Mouse (Mus musculus) hindbrain, embryonic 13.5 days (tissue): ENCODE data around the gene Ext2. TPM values are rescaled to one million over a fixed set of nuclear protein-coding genes. Genes with fewer than 3 reads are reported as not detected.

Source experiments
- ATAC-seq: fragments of 200-750 bp; cut with Nextera tagmentation; 2 replicates; pipeline ENCODE4 v1.8.0; 2017; ENCODE audit warnings: moderate TSS enrichment; ENCODE audit not compliant: low FRiP score
- H3K27ac ChIP-seq: fragments of 300-500 bp; sonication (generic); 2 replicates; pipeline ENCODE4 v1.5.1; 2015; ENCODE audit warnings: inconsistent platforms, mild to moderate bottlenecking, moderate library complexity
- H3K27me3 ChIP-seq: fragments of 300-500 bp; sonication (generic); 2 replicates; pipeline ENCODE4 v1.6.1; 2015; ENCODE audit warnings: mild to moderate bottlenecking, inconsistent platforms
- H3K36me3 ChIP-seq: fragments of 300-500 bp; sonication (generic); 2 replicates; pipeline ENCODE4 v1.6.1; 2015; ENCODE audit warnings: mild to moderate bottlenecking, inconsistent platforms
- H3K4me1 ChIP-seq: fragments of 300-500 bp; sonication (generic); replicated peaks from 2 replicates; pipeline ENCODE4 v1.6.1; 2015; ENCODE audit warnings: inconsistent platforms
- H3K4me2 ChIP-seq: fragments of 300-500 bp; sonication (generic); 2 replicates; pipeline ENCODE4 v1.6.1; 2015; ENCODE audit warnings: inconsistent platforms, mild to moderate bottlenecking, moderate library complexity
- H3K4me3 ChIP-seq: fragments of 300-500 bp; sonication (generic); 2 replicates; pipeline ENCODE4 v1.5.1; 2015; ENCODE audit warnings: mild to moderate bottlenecking, inconsistent platforms
- H3K9ac ChIP-seq: fragments of 300-500 bp; sonication (generic); 2 replicates; pipeline ENCODE4 v1.6.1; 2015; ENCODE audit warnings: mild to moderate bottlenecking, inconsistent platforms
- H3K9me3 ChIP-seq: fragments of 300-500 bp; sonication (generic); 2 replicates; pipeline ENCODE4 v1.6.1; 2016; ENCODE audit warnings: inconsistent platforms
- WGBS: fragments of 180-500 bp; shearing (Covaris S2); methylation state at CpG from one replicate; pipeline ENCODE4 v1.1.7; 2015; 5-methylcytosine and 5-hydroxymethylcytosine counted together
- polyA plus RNA-seq: library from polyadenylated mRNA; unstranded; fragments of >200 nt; fragmentation: Nextera tagmentation; extraction: Ambion mirVana; gene quantifications from 2 replicates; pipeline ENCODE4 v1.2.1, GENCODE M21; 2015

Ext2 gene
- polyA plus RNA-seq, 1 experiment from 2014 or later = 70.4 TPM

DNA sequence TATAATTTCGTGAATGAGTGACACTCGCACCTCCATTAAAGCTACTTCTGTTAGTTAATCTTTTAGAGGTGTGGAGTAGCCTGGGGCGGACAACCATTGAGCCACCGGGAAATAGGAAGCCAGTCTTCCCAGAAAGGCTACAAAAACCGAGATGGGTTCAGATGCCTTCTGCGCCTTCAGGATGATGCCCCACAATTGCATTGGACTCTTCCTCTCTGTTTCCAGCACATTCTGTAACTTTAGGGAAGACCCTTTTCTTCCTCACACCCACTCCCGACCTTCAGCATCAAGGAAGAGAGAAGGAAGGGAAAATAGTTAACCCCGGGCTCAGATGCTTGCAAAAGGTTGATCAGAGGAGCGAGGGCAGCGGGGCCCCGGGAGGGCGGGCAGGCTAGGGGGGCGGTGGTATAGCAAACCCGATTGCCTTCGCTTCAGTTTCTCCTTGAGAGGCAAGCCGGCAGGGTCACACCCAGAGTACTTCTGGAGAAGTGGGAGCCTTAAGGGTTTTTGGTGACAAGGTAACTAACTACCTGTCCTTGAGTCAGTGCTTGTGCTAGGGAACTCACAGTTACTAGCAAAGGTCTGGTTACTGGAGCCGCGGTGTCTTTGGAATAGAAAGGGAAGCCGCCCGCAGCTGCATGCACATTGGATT, 174.3 kb downstream of the Ext2 start:
- Histone ChIP-seq H3K4me2 (no peak overlapping the region), H3K27ac (no peak overlapping the region), H3K36me3 (no peaks in the 10 kb centered on the region), H3K9me3 (no peaks in the 10 kb centered on the region), H3K4me3 (no peak overlapping the region), H3K27me3 (peaks cover 93% of the 10 kb centered on the region), H3K4me1 (peaks cover 16% of the 10 kb centered on the region), H3K9ac (no peak overlapping the region)
- no peak for ATAC-seq
- WGBS = 2% methylated on average over 20 of the region's 20 CpGs

DNA sequence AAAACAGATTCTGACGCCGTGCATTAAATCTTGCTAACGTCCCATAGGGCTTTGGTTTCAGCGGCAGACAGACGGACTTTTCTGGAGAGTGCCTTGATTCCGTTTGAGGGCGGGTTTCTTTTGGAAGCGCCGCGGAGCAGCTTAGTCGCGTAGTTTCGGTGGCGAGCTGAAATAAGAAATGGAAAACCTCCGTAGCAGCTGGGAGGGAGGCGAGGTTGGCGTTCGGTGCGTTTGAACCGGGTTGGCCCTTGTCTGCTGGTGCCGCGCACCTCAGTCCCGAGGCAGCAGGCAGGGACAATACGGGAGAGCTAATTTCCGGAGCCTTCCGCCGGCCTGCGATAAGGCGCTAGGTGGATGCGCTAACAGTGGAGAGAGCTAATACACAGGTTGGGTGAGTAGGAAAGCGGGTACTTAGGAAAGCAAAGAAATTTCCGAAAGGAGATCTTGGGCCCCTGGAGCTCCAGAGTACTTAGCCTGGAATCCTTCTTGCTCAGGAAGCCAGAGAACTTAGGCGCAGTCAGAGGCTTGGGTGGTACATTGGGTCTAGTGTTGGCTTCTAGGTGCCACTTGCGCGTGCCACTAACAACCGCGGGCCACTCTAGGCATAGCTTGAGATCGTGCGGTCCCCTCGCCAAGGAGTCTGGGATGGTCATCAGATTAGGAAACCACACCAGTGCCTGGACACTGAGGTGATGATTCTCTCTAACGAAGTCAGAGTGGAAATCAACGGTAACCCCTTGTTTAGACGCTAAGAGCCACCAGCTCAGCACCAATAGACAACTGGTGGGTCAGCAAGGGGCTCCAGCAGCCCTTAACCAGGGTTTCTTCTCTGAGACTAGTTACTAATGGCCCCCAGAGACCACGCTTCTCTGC, 175.1 kb downstream of the Ext2 start:
- Histone ChIP-seq H3K4me1 (peaks cover 24% of the 10 kb centered on the region), H3K9ac (no peak overlapping the region), H3K36me3 (no peaks in the 10 kb centered on the region), H3K27ac (no peak overlapping the region), H3K4me3 (peak overlapping the region; percentile 12; the same call in 1 of the 2 replicates), H3K9me3 (no peaks in the 10 kb centered on the region), H3K4me2 (peak overlapping the region; percentile 2; the same call in 1 of the 2 replicates), H3K27me3 (peaks cover 97% of the 10 kb centered on the region)
- WGBS = 1% methylated on average over 44 of the region's 44 CpGs
- ATAC-seq = no peak

DNA sequence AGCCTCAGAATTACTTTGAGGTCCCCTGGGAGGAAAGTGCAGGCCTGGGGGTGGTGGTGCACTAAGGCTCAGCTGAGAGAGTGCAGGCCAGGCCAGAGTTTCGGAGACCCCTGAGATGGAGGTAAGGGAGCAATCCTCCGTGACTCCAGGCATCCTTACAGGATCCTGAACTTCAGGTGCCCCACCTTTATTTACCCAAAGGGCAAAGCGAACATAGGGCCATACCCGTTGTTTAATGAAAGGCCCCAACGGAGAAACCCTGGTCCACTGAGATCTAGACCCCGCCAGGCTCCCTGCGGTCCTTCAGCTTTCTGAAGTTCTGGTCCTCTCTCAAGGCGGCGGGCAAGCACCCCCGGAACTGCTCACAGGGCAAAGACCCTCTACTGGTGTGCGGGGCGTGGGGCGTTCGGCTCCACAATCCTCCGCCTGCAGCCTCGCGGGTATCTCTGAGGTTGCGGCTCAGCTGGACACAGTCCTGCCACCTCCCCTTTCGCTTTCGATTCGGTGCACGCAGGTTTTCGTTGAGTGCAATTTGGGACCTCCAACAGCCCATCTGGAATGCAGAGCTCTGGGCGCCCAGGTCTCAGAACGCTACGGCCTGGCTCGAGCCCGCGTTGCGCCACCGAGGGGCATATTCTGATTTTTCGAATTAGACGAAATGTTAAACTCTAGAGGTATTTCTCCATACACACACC, 176.6 kb downstream of the Ext2 start:
- WGBS = 2% methylated on average over 33 of the region's 33 CpGs
- Histone ChIP-seq H3K27ac (no peak overlapping the region), H3K9me3 (no peaks in the 10 kb centered on the region), H3K9ac (no peak overlapping the region), H3K4me2 (peak overlapping the region; percentile 20), H3K4me1 (peaks cover 31% of the 10 kb centered on the region), H3K27me3 (peaks cover 97% of the 10 kb centered on the region), H3K4me3 (peak overlapping the region; percentile 4; the same call in 1 of the 2 replicates), H3K36me3 (no peaks in the 10 kb centered on the region)
- ATAC-seq = no peak

DNA sequence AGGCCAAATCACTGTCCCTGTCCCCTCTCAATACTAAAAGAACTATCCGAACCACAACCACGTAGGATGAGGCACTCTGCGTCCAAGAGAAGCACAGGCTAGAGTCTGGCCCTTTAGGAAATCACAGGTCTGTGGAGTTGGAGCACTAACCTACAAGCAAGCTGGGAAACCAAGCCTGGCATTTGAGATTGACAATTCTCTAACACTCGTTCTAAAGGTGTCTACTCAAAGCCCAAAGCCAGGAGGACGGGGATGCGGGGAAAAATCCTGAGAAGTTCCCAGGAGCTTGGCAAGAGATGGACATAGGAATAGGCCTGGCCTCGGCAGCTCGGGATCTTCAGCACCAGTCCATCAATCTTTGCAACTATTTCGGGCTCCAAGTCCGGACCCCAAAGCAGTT, 177.2 kb downstream of the Ext2 start:
- 10% methylated on average over 10 of the region's 10 CpGs for WGBS
- peaks cover 97% of the 10 kb centered on the region for H3K27me3 ChIP-seq
- H3K4me1 ChIP-seq = peaks cover 31% of the 10 kb centered on the region
- no peak overlapping the region for H3K4me3 ChIP-seq
- ATAC-seq = no peak
- no peaks in the 10 kb centered on the region for H3K36me3 ChIP-seq
- no peak overlapping the region for H3K4me2 ChIP-seq
- H3K27ac ChIP-seq = no peak overlapping the region
- no peak overlapping the region for H3K9ac ChIP-seq
- no peaks in the 10 kb centered on the region for H3K9me3 ChIP-seq

DNA sequence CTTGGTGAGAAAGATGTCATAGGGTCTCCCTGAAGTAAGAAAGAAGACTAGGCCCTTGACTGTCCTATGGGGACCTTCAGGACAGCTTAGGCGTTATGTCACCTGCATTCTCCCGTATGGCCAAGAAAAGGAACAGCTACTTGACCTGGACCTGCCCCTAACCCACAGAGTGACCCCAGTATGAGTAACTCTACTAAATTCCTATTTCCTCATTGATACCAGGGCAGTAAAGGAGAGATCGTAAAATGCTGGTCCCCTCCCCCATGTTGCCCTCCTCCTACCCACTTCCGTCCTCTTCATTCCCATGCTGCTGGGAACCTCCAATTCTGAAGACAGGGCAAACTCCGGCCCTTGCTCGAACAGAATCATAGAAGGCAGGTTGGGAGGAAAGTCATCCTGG, 177.6 kb downstream of the Ext2 start:
- Histone ChIP-seq H3K4me3 (no peak overlapping the region), H3K27ac (no peak overlapping the region), H3K9me3 (no peaks in the 10 kb centered on the region), H3K4me2 (no peak overlapping the region), H3K9ac (no peak overlapping the region), H3K27me3 (peaks cover 97% of the 10 kb centered on the region), H3K4me1 (peaks cover 31% of the 10 kb centered on the region), H3K36me3 (no peaks in the 10 kb centered on the region)
- 12% methylated on average over 6 of the region's 6 CpGs for WGBS
- no peak for ATAC-seq

DNA sequence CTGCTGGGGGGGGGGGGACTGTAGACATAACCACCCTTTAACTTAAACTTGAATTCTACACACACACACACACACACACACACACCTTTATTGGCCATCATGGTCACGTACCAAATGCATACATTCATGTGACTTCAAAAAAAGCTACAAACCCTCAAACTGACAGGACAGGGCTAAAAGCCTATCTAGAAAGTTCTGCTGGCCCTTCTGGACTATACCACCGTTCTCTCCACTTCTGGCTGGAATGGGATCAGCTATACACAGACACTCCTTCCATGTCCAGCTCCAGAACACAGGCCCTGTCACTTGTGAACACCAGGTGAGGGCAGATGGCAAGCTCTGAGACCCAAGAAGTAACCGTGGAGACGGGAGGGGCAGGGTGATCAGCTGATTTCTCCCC, 178.1 kb downstream of the Ext2 start:
- ATAC-seq = no peak
- Histone ChIP-seq H3K27ac (no peak overlapping the region), H3K27me3 (peaks cover 97% of the 10 kb centered on the region), H3K36me3 (no peaks in the 10 kb centered on the region), H3K4me2 (no peak overlapping the region), H3K4me1 (peaks cover 31% of the 10 kb centered on the region), H3K4me3 (no peak overlapping the region), H3K9me3 (no peaks in the 10 kb centered on the region), H3K9ac (no peak overlapping the region)
- 17% methylated on average over 4 of the region's 4 CpGs for WGBS

DNA sequence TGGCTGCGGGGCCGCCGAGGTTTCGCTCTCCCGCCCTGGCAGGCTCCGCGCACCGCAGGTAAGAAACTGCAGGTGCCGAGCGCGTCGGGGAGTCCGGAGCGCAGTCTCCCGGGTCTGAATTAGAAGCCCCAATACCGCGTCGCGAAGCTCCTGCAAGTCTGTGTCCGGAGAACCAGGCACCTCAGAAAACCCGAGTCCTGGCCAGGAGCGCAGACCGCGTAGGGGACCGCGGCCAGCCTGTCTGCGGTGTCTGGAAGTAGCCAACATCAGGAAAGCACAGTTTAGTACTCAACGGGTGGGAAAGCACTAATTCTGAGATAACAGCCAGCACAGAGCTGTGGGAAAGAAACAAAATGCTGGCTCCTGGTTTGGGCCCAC, 179.0 kb downstream of the Ext2 start:
- ATAC-seq = no peak

DNA sequence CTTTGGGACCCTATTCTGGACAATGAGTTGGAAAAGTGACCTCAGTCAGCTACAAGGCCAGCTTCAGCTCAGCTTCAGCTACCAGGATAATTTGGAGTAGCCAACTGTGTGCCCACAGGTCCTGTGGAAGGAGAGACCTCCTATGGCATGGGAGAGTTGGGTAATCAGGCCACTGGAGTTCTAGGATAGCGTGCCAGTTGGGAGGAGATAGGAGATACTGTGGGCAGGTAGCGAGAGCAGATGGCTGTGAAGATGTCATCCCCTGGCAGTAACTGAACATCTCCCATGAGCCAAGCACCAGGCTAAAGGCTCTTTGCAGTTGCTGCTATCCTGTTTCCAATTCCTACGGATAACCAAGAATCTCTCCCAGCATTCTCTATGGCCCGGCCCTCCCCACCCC, 187.8 kb downstream of the Ext2 start:
- H3K36me3 ChIP-seq = no peaks in the 10 kb centered on the region
- H3K9me3 ChIP-seq = no peaks in the 10 kb centered on the region
- no peak overlapping the region for H3K4me3 ChIP-seq
- WGBS = 92% methylated on average over 4 of the region's 4 CpGs
- no peak overlapping the region for H3K27ac ChIP-seq
- H3K9ac ChIP-seq = no peak overlapping the region
- no peak overlapping the region for H3K4me2 ChIP-seq
- H3K4me1 ChIP-seq = peaks cover 10% of the 10 kb centered on the region; the same call in 1 of the 2 replicates
- ATAC-seq = no peak
- H3K27me3 ChIP-seq = peaks cover 67% of the 10 kb centered on the region

More for the DNA sequence above, 179.0 kb downstream of the Ext2 start:
- Histone ChIP-seq H3K4me1 (peaks cover 31% of the 10 kb centered on the region), H3K9ac (peak overlapping the region; percentile 60; the same call in 1 of the 2 replicates), H3K36me3 (no peaks in the 10 kb centered on the region), H3K27me3 (peaks cover 96% of the 10 kb centered on the region), H3K4me2 (peak overlapping the region; percentile 54), H3K4me3 (peak overlapping the region; percentile 35), H3K27ac (no peak overlapping the region), H3K9me3 (no peaks in the 10 kb centered on the region)
- under 1% methylated on average over 28 of the region's 28 CpGs for WGBS

DNA sequence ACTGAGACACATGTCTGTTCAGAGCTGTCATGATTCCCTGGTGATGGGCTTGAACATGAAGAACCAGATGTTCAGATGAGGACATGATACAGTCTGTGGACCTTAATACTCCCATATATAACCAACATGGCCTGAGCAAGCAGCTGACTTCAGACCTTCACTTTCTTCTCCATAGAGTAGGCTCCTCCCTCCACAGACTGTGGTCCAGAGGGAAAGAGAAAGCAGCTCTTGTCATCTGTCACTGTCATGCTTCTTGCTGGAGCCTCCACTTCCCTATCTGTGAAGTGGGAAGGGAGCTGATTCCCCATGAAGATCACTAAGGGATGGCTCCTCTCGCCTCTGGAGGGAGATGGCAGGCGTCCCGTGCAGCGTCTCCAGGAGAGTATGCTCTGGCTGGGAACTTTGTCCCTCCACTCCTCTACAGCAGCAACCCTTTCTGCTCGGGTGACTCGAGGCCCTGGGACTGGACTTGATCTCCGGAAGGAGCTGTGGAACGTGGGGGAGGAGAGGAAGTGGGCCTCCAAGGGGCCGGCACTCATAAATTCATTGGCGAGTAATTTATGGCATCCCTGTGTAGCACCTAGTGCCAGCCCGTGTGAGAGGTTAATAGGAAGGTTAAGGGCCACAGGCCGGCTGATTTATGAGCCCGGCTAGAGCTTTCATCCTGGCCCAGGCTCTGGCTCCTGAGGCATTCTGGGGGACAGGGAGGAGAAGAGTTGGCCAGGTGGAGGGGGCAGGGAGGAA, 197.5 kb downstream of the Ext2 start:
- H3K4me1 ChIP-seq = peaks cover 4% of the 10 kb centered on the region; the same call in 1 of the 2 replicates
- H3K4me2 ChIP-seq = no peak overlapping the region
- WGBS = 79% methylated on average over 13 of the region's 13 CpGs
- H3K27me3 ChIP-seq = peaks cover 28% of the 10 kb centered on the region; the same call in 1 of the 2 replicates
- H3K9me3 ChIP-seq = no peaks in the 10 kb centered on the region
- ATAC-seq = no peak
- H3K9ac ChIP-seq = no peak overlapping the region
- H3K27ac ChIP-seq = no peak overlapping the region
- no peaks in the 10 kb centered on the region for H3K36me3 ChIP-seq
- H3K4me3 ChIP-seq = no peak overlapping the region

DNA sequence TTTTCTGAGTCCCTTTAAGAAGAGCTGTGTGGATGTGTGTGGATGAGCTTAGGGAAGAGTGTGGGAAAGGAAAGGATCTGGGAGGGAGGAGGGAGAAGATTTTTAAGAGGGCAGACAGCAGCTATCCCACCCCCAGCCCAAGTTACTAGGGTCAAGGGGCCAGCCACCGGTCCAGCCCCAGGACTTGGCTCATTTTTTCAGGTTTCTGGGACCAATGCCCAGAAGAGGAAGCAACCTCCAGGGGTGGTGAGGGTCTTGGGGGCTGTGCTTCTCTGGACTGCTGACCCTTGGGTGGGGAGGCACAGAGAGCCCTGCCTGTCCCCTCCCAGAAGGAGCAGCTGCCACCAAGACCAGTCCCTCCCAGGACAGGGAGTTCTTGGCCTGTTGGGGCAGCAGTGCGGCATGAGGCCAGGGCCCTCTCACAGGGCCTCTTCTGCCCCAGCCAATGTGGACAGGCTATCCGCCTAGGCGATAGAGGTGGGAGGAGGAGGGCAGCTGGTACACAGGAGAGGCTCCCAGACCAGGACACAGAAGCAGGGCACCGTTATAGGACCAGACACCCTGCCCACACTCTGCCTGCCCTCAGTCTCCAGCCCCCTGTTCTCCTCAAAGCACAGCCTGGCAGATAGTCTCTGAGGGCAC, 203.0 kb downstream of the Ext2 start:
- H3K4me3 ChIP-seq = no peak overlapping the region
- H3K27ac ChIP-seq = no peak overlapping the region
- ATAC-seq = no peak
- H3K27me3 ChIP-seq = peaks cover 21% of the 10 kb centered on the region
- no peaks in the 10 kb centered on the region for H3K9me3 ChIP-seq
- no peak overlapping the region for H3K4me2 ChIP-seq
- H3K36me3 ChIP-seq = no peaks in the 10 kb centered on the region
- H3K9ac ChIP-seq = no peak overlapping the region
- peaks cover 12% of the 10 kb centered on the region for H3K4me1 ChIP-seq
- WGBS = 45% methylated on average over 5 of the region's 5 CpGs

DNA sequence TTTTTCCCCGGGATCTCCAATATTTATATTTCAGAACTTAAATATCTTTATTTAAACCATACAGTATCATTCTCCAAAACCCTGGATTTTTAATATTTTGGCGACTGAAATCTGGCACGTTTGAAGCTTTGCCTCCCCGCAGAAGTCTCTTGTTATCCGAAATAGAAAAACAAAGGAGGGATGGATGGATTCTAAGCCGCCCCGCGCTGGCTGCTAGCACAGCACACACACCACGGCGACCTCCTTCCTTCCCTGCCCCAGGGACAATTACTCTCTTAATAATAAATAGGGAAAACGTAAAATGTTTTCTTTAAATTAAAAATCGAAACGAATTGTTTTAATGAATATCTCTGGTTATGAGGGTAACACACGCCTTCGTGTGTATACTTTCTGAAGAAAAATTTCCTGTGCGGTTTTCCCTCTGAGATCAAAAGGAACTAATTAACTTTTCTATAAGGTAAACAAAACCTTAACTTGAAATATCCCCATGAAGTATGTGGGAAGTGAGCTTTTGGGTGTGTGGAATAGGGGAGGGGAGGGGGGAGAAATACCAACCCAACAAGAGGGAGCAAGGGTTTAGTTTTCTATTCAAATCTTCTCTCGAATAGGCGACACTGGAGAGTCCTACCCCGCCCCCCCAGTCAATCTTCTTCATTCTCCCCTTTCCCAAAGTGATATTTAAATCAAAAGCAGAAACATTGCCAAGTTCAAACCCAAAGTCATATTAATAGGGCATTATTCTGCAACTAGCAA, 203.7 kb downstream of the Ext2 start:
- H3K4me2 ChIP-seq = no peak overlapping the region
- no peak overlapping the region for H3K27ac ChIP-seq
- no peak for ATAC-seq
- WGBS = 39% methylated on average over 19 of the region's 19 CpGs
- H3K4me1 ChIP-seq = peaks cover 12% of the 10 kb centered on the region
- no peak overlapping the region for H3K4me3 ChIP-seq
- peaks cover 21% of the 10 kb centered on the region for H3K27me3 ChIP-seq
- no peak overlapping the region for H3K9ac ChIP-seq
- no peaks in the 10 kb centered on the region for H3K36me3 ChIP-seq
- no peaks in the 10 kb centered on the region for H3K9me3 ChIP-seq
